In the genomic region with DNA sequence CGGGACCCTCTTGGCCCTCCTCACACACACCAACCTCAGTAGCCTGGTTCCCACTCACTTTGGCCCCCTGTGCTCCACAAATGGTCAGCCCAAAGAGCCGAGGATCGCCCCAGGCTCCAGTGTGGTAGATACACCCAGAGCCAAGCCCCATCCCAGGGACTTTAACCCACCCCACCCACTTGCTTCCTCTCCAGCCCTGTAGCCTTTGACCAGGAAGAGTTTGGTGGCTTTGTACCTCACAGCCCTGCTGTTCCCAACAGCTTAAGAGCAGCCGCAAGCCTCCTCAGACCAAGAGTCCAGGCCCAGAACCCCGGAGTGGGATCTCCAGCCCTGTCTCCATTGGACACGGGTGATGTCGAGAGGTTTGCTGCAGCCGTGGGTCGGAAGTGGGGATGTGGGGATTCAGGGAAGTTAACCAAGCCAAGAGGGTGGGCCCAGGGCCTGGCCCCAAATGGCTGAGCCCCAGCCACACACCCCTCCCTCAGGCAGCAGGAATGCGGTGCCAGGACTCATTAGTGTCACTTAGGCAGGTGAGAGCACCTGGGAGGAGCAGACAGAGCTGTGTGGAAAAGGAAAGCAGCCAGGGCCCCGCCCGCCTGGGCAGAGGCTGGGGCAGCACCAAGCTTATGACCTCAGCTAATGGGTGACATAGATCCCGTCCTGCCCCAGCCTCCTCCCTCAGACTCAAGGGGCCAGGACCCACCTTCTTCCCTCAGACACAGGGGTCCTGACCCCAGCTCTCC, we compare ENCODE assay signal across 23 mouse cellular contexts. TPM values are rescaled to one million over a fixed set of nuclear protein-coding genes. Genes with fewer than 3 reads are reported as not detected.
DNase-seq lines count a peak whose midpoint lies in the region; ATAC-seq lines count a peak whose summit lies in the region.
"Had no signal": no experiment of that assay in that cellular context is flagged by ENCODE, and none has a peak within 500 bp of the region (broad histone marks: within the 10 kb centered on the region; RNA-seq: fewer than 3 reads in every experiment).

No protein-coding gene starts in this region.

- H3K9ac ChIP-seq in hindbrain, embryonic 13.5 days: no peak overlapping the region
- H3K9ac ChIP-seq: forebrain, embryonic 12.5 days; hindbrain, embryonic 15.5 days; limb, embryonic 13.5 days; liver, postnatal 0 days; midbrain, embryonic 12.5 days had no signal

- peaks cover 63% of the 10 kb centered on the region for H3K27me3 ChIP-seq in hindbrain, embryonic 13.5 days

- peak; percentile 28 to 52 for DNase-seq in kidney, adult 8-10 months
- DNase-seq in kidney, postnatal 14 days: no peak
- peak; percentile 10 to 72 for DNase-seq in kidney, postnatal 25 days
- DNase-seq in lung, postnatal 14 days: peak; percentile 65
- DNase-seq in yolk sac, embryonic 10.5 days (ENCODE audit: low spot score): peak; percentile 52
- DNase-seq in left cerebral cortex, postnatal 14 days (ENCODE audit: low spot score in 2 of 2): no peak
- DNase-seq in c-Kit-positive CD71-positive TER-119-positive erythroid progenitor cells, embryonic 14.5 days (ENCODE audit: low spot score): no peak
- DNase-seq: B cell, adult 2 months; cerebellum, adult 11 months; cerebellum, postnatal 36 days; heart, adult 18-20 months; liver, postnatal 0 days; spleen, adult 18-20 months; thymus, postnatal 4 days had no signal

- no peak overlapping the region for H3K4me2 ChIP-seq in hindbrain, embryonic 13.5 days
- H3K4me2 ChIP-seq: forebrain, embryonic 12.5 days; hindbrain, embryonic 15.5 days; limb, embryonic 13.5 days; midbrain, embryonic 12.5 days had no signal

- ATAC-seq in hindbrain, embryonic 13.5 days (ENCODE audit: low FRiP score): no peak
- ATAC-seq: liver, postnatal 0 days had no signal

- peaks cover 13% of the 10 kb centered on the region for H3K4me1 ChIP-seq in hindbrain, embryonic 13.5 days (replicated peaks)

- no peak overlapping the region for H3K27ac ChIP-seq in hindbrain, embryonic 13.5 days
- H3K27ac ChIP-seq: forebrain, embryonic 12.5 days; hindbrain, embryonic 15.5 days; layer of hippocampus, adult 2 months; left cerebral cortex, adult 2 months; limb, embryonic 13.5 days; midbrain, embryonic 12.5 days had no signal

- H3K9me3 ChIP-seq in hindbrain, embryonic 13.5 days: no peaks in the 10 kb centered on the region
- H3K9me3 ChIP-seq: forebrain, embryonic 12.5 days; hindbrain, embryonic 15.5 days; limb, embryonic 13.5 days had no signal

- H3K4me3 ChIP-seq in hindbrain, embryonic 13.5 days: no peak overlapping the region
- H3K4me3 ChIP-seq: forebrain, embryonic 12.5 days; hindbrain, embryonic 15.5 days; layer of hippocampus, adult 2 months; left cerebral cortex, adult 2 months; limb, embryonic 13.5 days; midbrain, embryonic 12.5 days; myocyte had no signal

- intact Hi-C loops in left cerebral cortex, postnatal 14 days (cut with DNase I): loop anchor here (5.0 kb wide), 1 partner anchor 34 kb away; no protein-coding TSS in a partner anchor

- 71% methylated on average over 13 of the region's 13 CpGs for WGBS in hindbrain, embryonic 13.5 days

- H3K36me3 ChIP-seq in hindbrain, embryonic 13.5 days: no peaks in the 10 kb centered on the region
- H3K36me3 ChIP-seq: forebrain, embryonic 12.5 days; hindbrain, embryonic 15.5 days; limb, embryonic 13.5 days; midbrain, embryonic 12.5 days had no signal

RNA-seq across cellular contexts. Expression of a gene that starts 2.5 kb away (rescaled TPM):
- 10 to 100 TPM in 1 of 2 experiments, 1 to 10 TPM in 1; 8.8 to 14.5 TPM for total RNA-seq in left cerebral cortex, postnatal 14 days (2021)
- 1.9 and 2.3 TPM in 2 replicates for polyA plus RNA-seq in hindbrain, embryonic 13.5 days (2015; fragmentation: Nextera tagmentation; extraction: Ambion mirVana)

RNA-seq across cellular contexts. Expression of a gene that starts 40.4 kb away (rescaled TPM):
- total RNA-seq in left cerebral cortex, postnatal 14 days (2021): not detected
- polyA plus RNA-seq in hindbrain, embryonic 13.5 days (2015; fragmentation: Nextera tagmentation; extraction: Ambion mirVana): not detected in 2 replicates
- total RNA-seq: heart, adult 18-20 months; layer of hippocampus, adult 2 months; left cerebral cortex, adult 2 months had no signal
- polyA plus RNA-seq: forebrain, embryonic 12.5 days; heart, postnatal 0 days; hindbrain, embryonic 15.5 days; limb, embryonic 13.5 days; liver, postnatal 0 days; midbrain, embryonic 12.5 days; myocyte had no signal

Comparison
In these comparisons a context has a peak if more than half of its experiments do, and no peak if none do; other contexts are left out.
1. DNase-seq: peak in kidney, adult 8-10 months (2 of 2), kidney, postnatal 25 days (2 of 2), lung, postnatal 14 days (single experiment) and yolk sac, embryonic 10.5 days (single experiment); none in kidney, postnatal 14 days (single experiment), left cerebral cortex, postnatal 14 days (0 of 2) and c-Kit-positive CD71-positive TER-119-positive erythroid progenitor cells, embryonic 14.5 days (single experiment).